ENCODE assay signal across 9 mouse cellular contexts in the genomic region with DNA sequence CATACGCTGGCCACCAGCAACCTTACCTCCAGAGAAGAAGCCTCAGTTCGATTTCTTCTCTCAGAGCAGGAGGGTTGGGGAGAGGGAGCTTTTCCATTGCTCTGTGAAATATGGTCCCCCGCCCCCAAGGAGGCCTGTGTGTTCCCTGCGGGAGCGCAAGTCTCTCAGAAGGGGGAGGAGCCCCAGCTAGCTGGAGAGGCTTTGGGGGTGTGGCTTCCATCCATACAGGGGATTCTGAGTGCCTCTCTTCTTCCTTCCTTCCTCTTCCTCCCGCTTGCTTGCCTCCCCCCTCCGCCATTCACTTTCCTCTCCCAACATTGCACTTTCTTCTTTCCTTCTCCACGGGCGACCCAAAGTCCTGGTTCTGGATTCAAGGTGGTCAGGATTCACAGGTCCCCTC.
DNase-seq lines count a peak whose midpoint lies in the region; ATAC-seq lines count a peak whose summit lies in the region.
"Had no signal": no experiment of that assay in that cellular context is flagged by ENCODE, and none has a peak within 500 bp of the region (broad histone marks: within the 10 kb centered on the region; RNA-seq: fewer than 3 reads in every experiment).

No protein-coding gene starts in this region.

- H3K4me3 ChIP-seq in kidney, embryonic 14.5 days (ENCODE audit: low read length), result no peak overlapping the region
- no peak overlapping the region for H3K4me3 ChIP-seq in neural tube, embryonic 14.5 days (ENCODE audit: low read depth, low read length)
- H3K4me3 ChIP-seq: hindbrain, embryonic 15.5 days had no signal

- H3K9me3 ChIP-seq in kidney, embryonic 14.5 days (ENCODE audit: control insufficient read depth, low read length), result no peaks in the 10 kb centered on the region
- H3K9me3 ChIP-seq in neural tube, embryonic 14.5 days (ENCODE audit: control insufficient read depth, low read length), result no peaks in the 10 kb centered on the region
- H3K9me3 ChIP-seq: hindbrain, embryonic 15.5 days had no signal

- peak; percentile 45 for ATAC-seq in frontal cortex, adult (ENCODE audit: low TSS enrichment)
- peak; percentile 44; the same call in 1 of the 2 replicates for ATAC-seq in kidney, embryonic 14.5 days (ENCODE audit: low FRiP score, low TSS enrichment)
- ATAC-seq in neural tube, embryonic 14.5 days (ENCODE audit: low read depth), result peak; percentile 54

- 20% methylated on average over 9 of the region's 9 CpGs for WGBS in kidney, embryonic 14.5 days
- 15% methylated on average over 7 of the region's 9 CpGs for WGBS in neural tube, embryonic 14.5 days

- no peak overlapping the region for H3K27ac ChIP-seq in kidney, embryonic 14.5 days (ENCODE audit: low read depth, low read length)
- no peak overlapping the region for H3K27ac ChIP-seq in neural tube, embryonic 14.5 days (ENCODE audit: low read depth, low read length)
- H3K27ac ChIP-seq: hindbrain, embryonic 15.5 days had no signal

- peaks cover 13% of the 10 kb centered on the region for H3K4me1 ChIP-seq in kidney, embryonic 14.5 days (ENCODE audit: control insufficient read depth, insufficient read depth, low read length)
- H3K4me1 ChIP-seq in neural tube, embryonic 14.5 days (ENCODE audit: control insufficient read depth, insufficient read depth, low read length), result 0 out of 2 replicates have a peak, but pooled peaks cover 4% of the 10 kb centered on the region

- no peak overlapping the region for H3K9ac ChIP-seq in kidney, embryonic 14.5 days (ENCODE audit: low read depth, low read length)
- no peak overlapping the region for H3K9ac ChIP-seq in neural tube, embryonic 14.5 days (replicated peaks; ENCODE audit: low read depth, low read length)
- H3K9ac ChIP-seq: hindbrain, embryonic 15.5 days had no signal

- no peak for DNase-seq in frontal cortex, postnatal 25 days (ENCODE audit: low spot score in 2 of 2)
- DNase-seq in urinary bladder, postnatal 10 days (ENCODE audit: low spot score), result peak; percentile 9
- DNase-seq in urinary bladder, postnatal 25 days (ENCODE audit: low spot score), result no peak
- DNase-seq in left cerebral cortex, postnatal 4 days, result no peak
- no peak for DNase-seq in cerebellum, adult 9-10 months

- peaks cover 23% of the 10 kb centered on the region for H3K36me3 ChIP-seq in kidney, embryonic 14.5 days (ENCODE audit: control insufficient read depth, insufficient read depth, low read length)
- H3K36me3 ChIP-seq in neural tube, embryonic 14.5 days (ENCODE audit: control insufficient read depth, insufficient read depth, low read length), result no peaks in the 10 kb centered on the region
- H3K36me3 ChIP-seq: hindbrain, embryonic 15.5 days had no signal

- H3K27me3 ChIP-seq in kidney, embryonic 14.5 days (ENCODE audit: control insufficient read depth, insufficient read depth, low read length), result no peaks in the 10 kb centered on the region
- H3K27me3 ChIP-seq in neural tube, embryonic 14.5 days (ENCODE audit: control insufficient read depth, insufficient read depth, low read length), result no peaks in the 10 kb centered on the region
- H3K27me3 ChIP-seq: hindbrain, embryonic 15.5 days had no signal

- no peak overlapping the region for H3K4me2 ChIP-seq in kidney, embryonic 14.5 days (replicated peaks; ENCODE audit: low read depth, low read length)
- H3K4me2 ChIP-seq in neural tube, embryonic 14.5 days (ENCODE audit: low read depth, low read length), result no peak overlapping the region
- H3K4me2 ChIP-seq: hindbrain, embryonic 15.5 days had no signal

- intact Hi-C loops in left cerebral cortex, postnatal 4 days (cut with DNase I), result no loop called here
